Mouse (Mus musculus): ENCODE data around the gene Vps8. TPM values are rescaled to one million over a fixed set of nuclear protein-coding genes. Genes with fewer than 3 reads are reported as not detected.
"Not testable (repeated sequence)": the region's sequence is repeated elsewhere in the genome, so short reads cannot be mapped to it uniquely, and the experiment has no call there.

Vps8 gene
- total RNA-seq, 1 experiment from 2014 or later: 27.7 TPM

DNA sequence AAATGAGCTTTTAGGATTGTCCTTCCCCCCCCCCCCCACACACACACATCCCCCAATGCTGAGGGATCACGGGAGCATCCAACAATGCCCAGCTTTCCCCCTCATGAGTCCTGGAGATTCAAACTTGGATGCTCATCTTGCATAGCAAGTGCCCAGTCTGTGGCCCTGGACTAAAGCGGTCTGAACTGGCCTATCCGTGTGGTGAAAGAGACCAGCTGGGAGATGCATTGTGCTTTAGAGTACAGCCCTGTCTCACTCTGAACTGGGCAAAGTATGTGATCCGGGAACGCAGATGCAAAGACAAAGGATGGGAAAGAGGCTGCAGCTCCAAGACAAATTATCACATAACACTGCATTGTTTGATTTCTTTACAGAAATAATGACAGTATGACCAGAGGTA, 231.5 kb downstream of the Vps8 start:
- no peak for ATAC-seq (replicated peaks in 1 of 2; ENCODE audit: insufficient read depth in 1 of 2, low FRiP score in 2 of 2, low TSS enrichment in 1 of 2, low read depth in 1 of 2, poor library complexity in 2 of 2, severe bottlenecking in 2 of 2)

DNA sequence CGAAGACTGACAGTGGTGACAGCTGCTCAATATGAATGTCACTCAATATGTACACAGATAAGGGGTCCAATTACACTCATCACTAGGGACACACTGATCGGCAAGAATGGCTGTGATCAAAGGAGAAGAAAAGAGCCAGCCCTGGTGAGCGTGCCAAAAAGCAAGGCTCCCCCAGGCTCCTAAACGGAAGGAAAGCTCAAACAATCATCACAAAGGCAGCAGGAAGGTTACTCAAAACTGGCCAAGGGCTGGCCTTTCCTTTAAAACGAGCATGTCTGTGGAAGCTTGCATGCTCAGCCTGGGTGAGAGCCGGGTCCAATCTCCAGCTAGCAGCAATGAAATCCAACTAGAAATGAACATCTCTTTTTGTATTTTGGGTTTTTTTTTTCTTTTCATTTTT, 232.4 kb downstream of the Vps8 start:
- no peak for ATAC-seq (replicated peaks in 1 of 2; ENCODE audit: insufficient read depth in 1 of 2, low FRiP score in 2 of 2, low TSS enrichment in 1 of 2, low read depth in 1 of 2, poor library complexity in 2 of 2, severe bottlenecking in 2 of 2)

GRCm38 (mm10) chr16:21655961-21656360, 233.0 kb downstream of the Vps8 start:
- no peak for ATAC-seq (replicated peaks in 1 of 2; ENCODE audit: insufficient read depth in 1 of 2, low FRiP score in 2 of 2, low TSS enrichment in 1 of 2, low read depth in 1 of 2, poor library complexity in 2 of 2, severe bottlenecking in 2 of 2)

GRCm38 (mm10) chr16:21664633-21665363, 241.9 kb downstream of the Vps8 start:
- ATAC-seq (replicated peaks in 1 of 2; ENCODE audit: insufficient read depth in 1 of 2, low FRiP score in 2 of 2, low TSS enrichment in 1 of 2, low read depth in 1 of 2, poor library complexity in 2 of 2, severe bottlenecking in 2 of 2): no peak

- ATAC-seq (replicated peaks in 1 of 2; ENCODE audit: insufficient read depth in 1 of 2, low FRiP score in 2 of 2, low TSS enrichment in 1 of 2, low read depth in 1 of 2, poor library complexity in 2 of 2, severe bottlenecking in 2 of 2): no peak
These were observed 242.6 kb downstream of the Vps8 start for GRCm38 (mm10) chr16:21665423-21665986.

DNA sequence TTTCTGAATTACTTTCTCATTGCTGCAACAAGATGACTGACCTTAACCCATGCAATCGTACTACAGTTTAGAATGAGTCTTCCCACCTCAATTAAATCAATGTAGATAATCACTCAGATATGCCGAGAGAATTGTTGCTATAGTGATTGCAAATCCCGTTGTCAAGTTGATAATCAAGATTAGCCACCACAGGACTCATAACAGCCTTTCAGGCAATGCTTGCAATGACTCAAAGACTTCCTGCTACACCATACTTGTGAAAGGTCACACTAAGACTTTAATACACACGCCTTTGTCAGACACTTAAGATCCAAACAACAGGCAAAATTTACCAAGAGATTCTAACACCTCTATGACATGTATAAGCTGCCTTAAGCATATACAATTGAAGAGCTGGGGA, 249.0 kb downstream of the Vps8 start:
- ATAC-seq (replicated peaks in 1 of 2; ENCODE audit: insufficient read depth in 1 of 2, low FRiP score in 2 of 2, low TSS enrichment in 1 of 2, low read depth in 1 of 2, poor library complexity in 2 of 2, severe bottlenecking in 2 of 2): no peak

- not testable (repeated sequence) for ATAC-seq (replicated peaks in 1 of 2; ENCODE audit: insufficient read depth in 1 of 2, low FRiP score in 2 of 2, low TSS enrichment in 1 of 2, low read depth in 1 of 2, poor library complexity in 2 of 2, severe bottlenecking in 2 of 2)
These were observed 250.1 kb downstream of the Vps8 start for GRCm38 (mm10) chr16:21673046-21673445.

- ATAC-seq (replicated peaks in 1 of 2; ENCODE audit: insufficient read depth in 1 of 2, low FRiP score in 2 of 2, low TSS enrichment in 1 of 2, low read depth in 1 of 2, poor library complexity in 2 of 2, severe bottlenecking in 2 of 2): not testable (repeated sequence)
These were observed 250.7 kb downstream of the Vps8 start for GRCm38 (mm10) chr16:21673651-21674050.

- no peak for ATAC-seq (replicated peaks in 1 of 2; ENCODE audit: insufficient read depth in 1 of 2, low FRiP score in 2 of 2, low TSS enrichment in 1 of 2, low read depth in 1 of 2, poor library complexity in 2 of 2, severe bottlenecking in 2 of 2)
These were observed 253.9 kb downstream of the Vps8 start for GRCm38 (mm10) chr16:21676791-21677190.

- no peak for ATAC-seq (replicated peaks in 1 of 2; ENCODE audit: insufficient read depth in 1 of 2, low FRiP score in 2 of 2, low TSS enrichment in 1 of 2, low read depth in 1 of 2, poor library complexity in 2 of 2, severe bottlenecking in 2 of 2)
These were observed 264.5 kb downstream of the Vps8 start for GRCm38 (mm10) chr16:21687406-21687805.

DNA sequence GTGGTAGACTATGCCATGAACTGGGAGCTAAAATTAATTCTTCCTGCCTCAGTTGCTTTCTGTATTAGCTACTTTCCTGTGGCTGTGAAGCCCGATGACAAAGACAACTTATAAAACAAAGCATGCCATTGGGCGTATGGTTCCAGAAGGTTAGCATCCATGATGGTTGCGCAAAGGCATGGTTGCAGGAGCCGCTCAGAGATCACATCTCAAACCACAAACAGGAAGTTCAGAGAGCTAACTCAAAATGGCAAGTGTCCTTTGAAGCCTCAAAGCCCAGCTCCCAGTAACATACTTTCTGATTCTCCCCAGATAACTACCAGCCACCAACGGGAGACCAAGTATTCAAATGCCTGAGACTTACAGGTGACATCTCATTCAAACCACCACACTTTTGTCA, 266.2 kb downstream of the Vps8 start:
- ATAC-seq (replicated peaks in 1 of 2; ENCODE audit: insufficient read depth in 1 of 2, low FRiP score in 2 of 2, low TSS enrichment in 1 of 2, low read depth in 1 of 2, poor library complexity in 2 of 2, severe bottlenecking in 2 of 2): no peak

DNA sequence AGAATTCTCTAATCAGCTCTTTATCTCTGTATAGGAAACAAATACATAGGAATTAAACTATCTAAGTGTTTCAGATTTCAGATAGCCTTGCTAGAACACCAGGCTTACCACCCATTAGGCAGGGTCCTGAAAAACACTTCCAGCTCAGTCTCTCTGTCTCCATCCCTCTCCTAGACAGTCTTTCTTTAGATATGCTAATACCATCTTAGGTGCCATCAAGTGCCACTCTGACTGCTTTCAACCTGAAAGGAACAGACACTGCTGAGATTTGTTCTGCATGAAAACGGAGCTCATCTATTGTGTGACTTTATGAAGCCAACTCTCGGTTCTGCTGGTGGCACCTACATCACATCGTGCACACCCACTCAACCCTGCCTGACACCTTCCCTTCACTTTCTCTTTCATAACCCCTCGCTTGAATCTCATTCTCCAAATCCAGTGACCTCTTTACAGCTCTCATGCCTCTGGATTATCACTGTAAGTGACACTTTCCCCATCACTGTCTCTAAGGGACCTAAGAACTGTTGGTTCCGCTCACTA, 267.4 kb downstream of the Vps8 start:
- ATAC-seq (replicated peaks in 1 of 2; ENCODE audit: insufficient read depth in 1 of 2, low FRiP score in 2 of 2, low TSS enrichment in 1 of 2, low read depth in 1 of 2, poor library complexity in 2 of 2, severe bottlenecking in 2 of 2): no peak

GRCm38 (mm10) chr16:21693981-21694462, 271.1 kb downstream of the Vps8 start:
- ATAC-seq (replicated peaks in 1 of 2; ENCODE audit: insufficient read depth in 1 of 2, low FRiP score in 2 of 2, low TSS enrichment in 1 of 2, low read depth in 1 of 2, poor library complexity in 2 of 2, severe bottlenecking in 2 of 2): peak; percentile 33 to 69; a peak in 3 of 4 replicates

Other genes starting within 250 kb of the Vps8 start
- 0.05 TPM in 1 of 2 replicates, not detected in the other for gene Ephb3, start 218.4 kb upstream of the Vps8 start, total RNA-seq (2017)